Mouse (Mus musculus): Measurements from ENCODE around the gene Prdm16. TPM values are rescaled to one million over a fixed set of nuclear protein-coding genes. Genes with fewer than 3 reads are reported as not detected.

Gene Prdm16
- total RNA-seq, 1 experiment: 3.1 TPM

- Histone ChIP-seq H3K9me3 (ENCODE audit: control insufficient read depth, insufficient read depth, low read depth, low read length) (no peaks in the 10 kb centered on the region), H3K4me1 (ENCODE audit: control insufficient read depth in 2 of 2, insufficient read depth in 2 of 2, low read length in 2 of 2, poor library complexity in 1 of 2) (no peaks in the 10 kb centered on the region), H3K36me3 (ENCODE audit: control insufficient read depth, insufficient read depth, low read length, poor library complexity, severe bottlenecking) (no peaks in the 10 kb centered on the region), H3K27ac (ENCODE audit: insufficient read depth, low read depth, low read length, poor library complexity, severe bottlenecking) (no peak overlapping the region), H3K9ac (ENCODE audit: insufficient read depth, low read depth, low read length, poor library complexity, severe bottlenecking) (no peak overlapping the region), H3K4me3 (ENCODE audit: insufficient read depth in 1 of 2, low read depth in 1 of 2, low read length in 2 of 2, poor library complexity in 1 of 2, severe bottlenecking in 1 of 2) (no peak overlapping the region)
- no peak for DNase-seq (ENCODE audit: low read depth, low spot score)
- in situ Hi-C loops (cut with MboI; ENCODE audit: low sequenced_read_pairs in 2 of 2, unreplicated experiment in 2 of 2): no loop called here
- TF ChIP-seq ZC3H11A (IDR thresholded peaks at IDR 0.05; ENCODE audit: borderline replicate concordance, low read depth, low read length) (no peak), HCFC1 (IDR thresholded peaks at IDR 0.05; ENCODE audit: borderline replicate concordance, insufficient read depth, low read length) (no peak), MAFK (IDR thresholded peaks at IDR 0.05; ENCODE audit: insufficient read depth, low read depth, low read length) (no peak), CHD2 (IDR thresholded peaks at IDR 0.05; ENCODE audit: low read depth, low read length) (no peak), ZNF384 (IDR thresholded peaks at IDR 0.05; ENCODE audit: low read depth, low read length) (no peak)
Measured at GRCm38 (mm10) chr4:154401982-154402932, 234.4 kb downstream of the Prdm16 start.

- TF ChIP-seq ZC3H11A (IDR thresholded peaks at IDR 0.05; ENCODE audit: borderline replicate concordance, low read depth, low read length) (no peak), HCFC1 (IDR thresholded peaks at IDR 0.05; ENCODE audit: borderline replicate concordance, insufficient read depth, low read length) (no peak), ZNF384 (IDR thresholded peaks at IDR 0.05; ENCODE audit: low read depth, low read length) (no peak), CHD2 (IDR thresholded peaks at IDR 0.05; ENCODE audit: low read depth, low read length) (no peak), MAFK (IDR thresholded peaks at IDR 0.05; ENCODE audit: insufficient read depth, low read depth, low read length) (no peak)
- Histone ChIP-seq H3K9me3 (ENCODE audit: control insufficient read depth, insufficient read depth, low read depth, low read length) (no peaks in the 10 kb centered on the region), H3K9ac (ENCODE audit: insufficient read depth, low read depth, low read length, poor library complexity, severe bottlenecking) (no peak overlapping the region), H3K36me3 (ENCODE audit: control insufficient read depth, insufficient read depth, low read length, poor library complexity, severe bottlenecking) (no peaks in the 10 kb centered on the region), H3K27ac (ENCODE audit: insufficient read depth, low read depth, low read length, poor library complexity, severe bottlenecking) (no peak overlapping the region), H3K4me1 (ENCODE audit: control insufficient read depth in 2 of 2, insufficient read depth in 2 of 2, low read length in 2 of 2, poor library complexity in 1 of 2) (no peaks in the 10 kb centered on the region), H3K4me3 (ENCODE audit: insufficient read depth in 1 of 2, low read depth in 1 of 2, low read length in 2 of 2, poor library complexity in 1 of 2, severe bottlenecking in 1 of 2) (no peak overlapping the region)
- no peak for DNase-seq (ENCODE audit: low read depth, low spot score)
- in situ Hi-C loops (cut with MboI; ENCODE audit: low sequenced_read_pairs in 2 of 2, unreplicated experiment in 2 of 2): no loop called here
Measured at GRCm38 (mm10) chr4:154401379-154401778, 235.3 kb downstream of the Prdm16 start.

GRCm38 (mm10) chr4:154400256-154401171 is 236.2 kb downstream of the Prdm16 start:
- Histone ChIP-seq H3K9me3 (ENCODE audit: control insufficient read depth, insufficient read depth, low read depth, low read length) (no peaks in the 10 kb centered on the region), H3K9ac (ENCODE audit: insufficient read depth, low read depth, low read length, poor library complexity, severe bottlenecking) (no peak overlapping the region), H3K36me3 (ENCODE audit: control insufficient read depth, insufficient read depth, low read length, poor library complexity, severe bottlenecking) (no peaks in the 10 kb centered on the region), H3K4me1 (ENCODE audit: control insufficient read depth in 2 of 2, insufficient read depth in 2 of 2, low read length in 2 of 2, poor library complexity in 1 of 2) (no peaks in the 10 kb centered on the region), H3K27ac (ENCODE audit: insufficient read depth, low read depth, low read length, poor library complexity, severe bottlenecking) (no peak overlapping the region), H3K4me3 (ENCODE audit: insufficient read depth in 1 of 2, low read depth in 1 of 2, low read length in 2 of 2, poor library complexity in 1 of 2, severe bottlenecking in 1 of 2) (no peak overlapping the region)
- DNase-seq (ENCODE audit: low read depth, low spot score): no peak
- TF ChIP-seq ZNF384 (IDR thresholded peaks at IDR 0.05; ENCODE audit: low read depth, low read length) (no peak), MAFK (IDR thresholded peaks at IDR 0.05; ENCODE audit: insufficient read depth, low read depth, low read length) (no peak), CHD2 (IDR thresholded peaks at IDR 0.05; ENCODE audit: low read depth, low read length) (no peak), HCFC1 (IDR thresholded peaks at IDR 0.05; ENCODE audit: borderline replicate concordance, insufficient read depth, low read length) (no peak), ZC3H11A (IDR thresholded peaks at IDR 0.05; ENCODE audit: borderline replicate concordance, low read depth, low read length) (no peak)
- in situ Hi-C loops (cut with MboI; ENCODE audit: low sequenced_read_pairs in 2 of 2, unreplicated experiment in 2 of 2): no loop called here

- TF ChIP-seq CHD2 (IDR thresholded peaks at IDR 0.05; ENCODE audit: low read depth, low read length): no peak
- TF ChIP-seq ZC3H11A (IDR thresholded peaks at IDR 0.05; ENCODE audit: borderline replicate concordance, low read depth, low read length): no peak
- no peak for TF ChIP-seq ZNF384 (IDR thresholded peaks at IDR 0.05; ENCODE audit: low read depth, low read length)
- no peak for TF ChIP-seq MAFK (IDR thresholded peaks at IDR 0.05; ENCODE audit: insufficient read depth, low read depth, low read length)
- no peak for TF ChIP-seq HCFC1 (IDR thresholded peaks at IDR 0.05; ENCODE audit: borderline replicate concordance, insufficient read depth, low read length)
- Histone ChIP-seq H3K9ac (ENCODE audit: insufficient read depth, low read depth, low read length, poor library complexity, severe bottlenecking) (no peak overlapping the region), H3K36me3 (ENCODE audit: control insufficient read depth, insufficient read depth, low read length, poor library complexity, severe bottlenecking) (no peaks in the 10 kb centered on the region), H3K4me1 (ENCODE audit: control insufficient read depth in 2 of 2, insufficient read depth in 2 of 2, low read length in 2 of 2, poor library complexity in 1 of 2) (no peaks in the 10 kb centered on the region), H3K4me3 (ENCODE audit: insufficient read depth in 1 of 2, low read depth in 1 of 2, low read length in 2 of 2, poor library complexity in 1 of 2, severe bottlenecking in 1 of 2) (no peak overlapping the region), H3K9me3 (ENCODE audit: control insufficient read depth, insufficient read depth, low read depth, low read length) (no peaks in the 10 kb centered on the region), H3K27ac (ENCODE audit: insufficient read depth, low read depth, low read length, poor library complexity, severe bottlenecking) (no peak overlapping the region)
- in situ Hi-C loops (cut with MboI; ENCODE audit: low sequenced_read_pairs in 2 of 2, unreplicated experiment in 2 of 2): no loop called here
- DNase-seq (ENCODE audit: low read depth, low spot score): no peak
Measured at GRCm38 (mm10) chr4:154399634-154400033, 237.0 kb downstream of the Prdm16 start.
